Mouse (Mus musculus): ENCODE measurements around the gene Lonrf2.

Gene Lonrf2

GRCm38 (mm10) chr1:38836477-38836872 lies at the start of gene Lonrf2:
Gene Lonrf2 (minus strand): TSS chr1:38836711.
- DNase-seq: no peak

GRCm38 (mm10) chr1:38885956-38886355 lies 49.4 kb upstream of the Lonrf2 start:
- no peak for DNase-seq

GRCm38 (mm10) chr1:38883766-38884165 lies 47.3 kb upstream of the Lonrf2 start:
- DNase-seq: no peak

- DNase-seq: no peak
Measured at GRCm38 (mm10) chr1:38882746-38883145, 46.2 kb upstream of the Lonrf2 start.

- DNase-seq: no peak
Measured at GRCm38 (mm10) chr1:38881366-38881765, 44.9 kb upstream of the Lonrf2 start.

- DNase-seq: no peak
Measured at GRCm38 (mm10) chr1:38876671-38877382, 40.3 kb upstream of the Lonrf2 start.

- DNase-seq: no peak
Measured at GRCm38 (mm10) chr1:38873911-38874310, 37.4 kb upstream of the Lonrf2 start.

- DNase-seq: no peak
Measured at GRCm38 (mm10) chr1:38871834-38872233, 35.3 kb upstream of the Lonrf2 start.

- no peak for DNase-seq
Measured at GRCm38 (mm10) chr1:38869398-38870195, 33.1 kb upstream of the Lonrf2 start.

GRCm38 (mm10) chr1:38866242-38866641 lies 29.7 kb upstream of the Lonrf2 start:
- DNase-seq: no peak

GRCm38 (mm10) chr1:38864341-38864740 lies 27.8 kb upstream of the Lonrf2 start:
- no peak for DNase-seq

- DNase-seq: no peak
Measured at GRCm38 (mm10) chr1:38862213-38862612, 25.7 kb upstream of the Lonrf2 start.

- DNase-seq: no peak
Measured at GRCm38 (mm10) chr1:38860867-38861524, 24.5 kb upstream of the Lonrf2 start.

- no peak for DNase-seq
Measured at GRCm38 (mm10) chr1:38860207-38860606, 23.7 kb upstream of the Lonrf2 start.

GRCm38 (mm10) chr1:38856196-38856595 lies 19.7 kb upstream of the Lonrf2 start:
- DNase-seq: no peak

GRCm38 (mm10) chr1:38852250-38852649 lies 15.7 kb upstream of the Lonrf2 start:
- DNase-seq: no peak

- DNase-seq: no peak
Measured at GRCm38 (mm10) chr1:38850650-38851049, 14.1 kb upstream of the Lonrf2 start.

- no peak for DNase-seq
Measured at GRCm38 (mm10) chr1:38848451-38849289, 12.2 kb upstream of the Lonrf2 start.

- no peak for DNase-seq
Measured at GRCm38 (mm10) chr1:38847975-38848374, 11.5 kb upstream of the Lonrf2 start.

- no peak for DNase-seq
Measured at GRCm38 (mm10) chr1:38843275-38843674, 6.8 kb upstream of the Lonrf2 start.

- DNase-seq: no peak
Measured at GRCm38 (mm10) chr1:38842861-38843260, 6.3 kb upstream of the Lonrf2 start.

- DNase-seq: no peak
Measured at GRCm38 (mm10) chr1:38839944-38840343, 3.4 kb upstream of the Lonrf2 start.

All from kidney, adult 11 months (tissue).